Mouse (Mus musculus) lung, postnatal 0 days (tissue): ENCODE measurements around the gene Fgr. TPM values are rescaled to one million over a fixed set of nuclear protein-coding genes. Genes with fewer than 3 reads are reported as not detected.

ENCODE experiments used
- ATAC-seq: fragments of 200-750 bp; cut with Nextera tagmentation; 2 replicates; pipeline ENCODE4 v1.8.0; 2017; ENCODE audit warnings: moderate library complexity
- DNase-seq: peaks from one replicate; pipeline ENCODE4 v3.0.0-alpha.2; 2016; ENCODE audit warnings: low spot score
- H3K27ac ChIP-seq: fragments of 300-500 bp; sonication (generic); 2 replicates; pipeline ENCODE4 v1.5.1; 2014; ENCODE audit warnings: antibody characterized with exemption, mild to moderate bottlenecking, low read length, mixed read lengths
- H3K27me3 ChIP-seq: fragments of 300-500 bp; sonication (generic); replicated peaks from 2 replicates; pipeline ENCODE4 v1.6.1; 2014; ENCODE audit warnings: low read length, mixed read lengths; ENCODE audit not compliant: insufficient read depth
- H3K36me3 ChIP-seq: fragments of 300-500 bp; sonication (generic); 2 replicates; pipeline ENCODE4 v1.6.1; 2014; ENCODE audit warnings: low read length, mixed read lengths; ENCODE audit not compliant: insufficient read depth
- H3K4me1 ChIP-seq: fragments of 300-500 bp; sonication (generic); 2 replicates; pipeline ENCODE4 v1.6.1; 2014; ENCODE audit warnings: antibody characterized with exemption, low read depth, low read length, mixed read lengths; ENCODE audit not compliant: insufficient read depth
- H3K4me2 ChIP-seq: fragments of 300-500 bp; sonication (generic); replicated peaks from 2 replicates; pipeline ENCODE4 v1.6.1; 2014; ENCODE audit warnings: low read depth, mild to moderate bottlenecking, low read length, moderate library complexity, mixed read lengths
- H3K4me3 ChIP-seq: fragments of 300-500 bp; sonication (generic); 2 replicates; pipeline ENCODE4 v1.5.1; 2014; ENCODE audit warnings: low read depth, low read length
- H3K9ac ChIP-seq: fragments of 300-500 bp; sonication (generic); replicated peaks from 2 replicates; pipeline ENCODE4 v1.6.1; 2014; ENCODE audit warnings: low read depth, mild to moderate bottlenecking
- H3K9me3 ChIP-seq: fragments of 300-500 bp; sonication (generic); 2 replicates; pipeline ENCODE4 v1.6.1; 2016; ENCODE audit warnings: low read length, mixed read lengths
- CTCF ChIP-seq: IDR thresholded peaks from 2 replicates; pipeline ENCODE4 v1.5.1; 2016; ENCODE audit warnings: antibody characterized with exemption, mild to moderate bottlenecking
- EP300 ChIP-seq: IDR thresholded peaks from 2 replicates; pipeline ENCODE4 v1.6.1; 2016; ENCODE audit warnings: antibody characterized with exemption, mild to moderate bottlenecking, control low read depth
- WGBS: fragments of 180-500 bp; shearing (Covaris S2); extraction: QIAGEN DNeasy Blood & Tissue Kit; methylation state at CpG from one replicate; pipeline ENCODE4 v1.1.7; 2014; 5-methylcytosine and 5-hydroxymethylcytosine counted together
- polyA plus RNA-seq: library from polyadenylated mRNA; unstranded; fragments of >200 nt; fragmentation: Nextera tagmentation; extraction: Ambion mirVana; gene quantifications from 2 replicates; pipeline ENCODE4 v1.2.1, GENCODE M21; 2015

The Fgr gene
- polyA plus RNA-seq, 1 experiment from 2014 or later = 4.0 TPM

- Histone ChIP-seq H3K9ac (no peak overlapping the region), H3K9me3 (no peaks in the 10 kb centered on the region), H3K4me1 (no peaks in the 10 kb centered on the region), H3K4me3 (no peak overlapping the region), H3K27ac (no peak overlapping the region), H3K36me3 (no peaks in the 10 kb centered on the region), H3K27me3 (no peaks in the 10 kb centered on the region), H3K4me2 (no peak overlapping the region; the same call in 1 of the 2 replicates)
- DNase-seq (peak; percentile 53), ATAC-seq (no peak)
- 23% methylated on average over 22 of the region's 22 CpGs for WGBS
- TF ChIP-seq EP300 = no peak
- TF ChIP-seq CTCF = peak; percentile 81
Observed at GRCm38 (mm10) chr4:132939421-132940127, 34.3 kb upstream of the Fgr start.

DNA sequence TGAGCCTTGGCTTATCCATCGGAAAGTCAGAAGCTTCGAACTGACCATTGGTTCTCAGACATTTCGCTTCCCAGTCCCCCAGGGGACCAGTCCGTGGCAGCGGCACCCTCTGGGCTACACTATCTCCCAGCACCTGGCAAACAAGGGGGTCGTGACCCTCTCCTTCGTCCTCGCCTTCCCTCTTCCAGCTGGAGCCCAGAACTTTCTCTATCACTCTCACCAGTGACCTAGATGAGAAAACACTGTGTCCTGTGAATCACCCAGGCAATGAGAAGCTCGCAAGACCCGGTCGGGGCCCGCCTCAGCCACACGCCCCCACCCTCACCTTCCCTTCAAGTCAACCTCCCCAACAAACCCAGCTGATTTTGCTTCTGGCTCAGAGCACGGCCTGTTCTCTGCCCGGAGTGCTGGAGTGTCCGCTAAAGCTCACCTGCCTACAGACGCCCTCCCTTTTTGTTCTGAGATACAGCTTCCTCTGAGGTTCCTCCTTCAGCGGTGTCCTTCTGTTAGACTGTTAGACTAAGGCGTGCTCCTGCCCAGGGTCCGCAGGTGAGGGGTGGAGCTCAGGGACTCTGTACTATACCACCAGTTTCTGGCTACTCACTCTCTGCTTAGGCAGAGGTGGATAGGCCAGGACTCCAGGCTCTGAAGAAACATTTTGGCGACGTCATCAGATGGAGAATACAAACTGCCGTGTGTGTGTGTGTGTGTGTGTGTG lies 32.7 kb upstream of the Fgr start:
- H3K27me3 ChIP-seq = no peaks in the 10 kb centered on the region
- WGBS = 42% methylated on average over 23 of the region's 23 CpGs
- H3K9me3 ChIP-seq = no peaks in the 10 kb centered on the region
- H3K4me3 ChIP-seq = no peak overlapping the region
- TF ChIP-seq CTCF (no peak), EP300 (no peak)
- no peak for ATAC-seq
- H3K36me3 ChIP-seq = no peaks in the 10 kb centered on the region
- peaks cover 6% of the 10 kb centered on the region; the same call in 1 of the 2 replicates for H3K4me1 ChIP-seq
- H3K27ac ChIP-seq = no peak overlapping the region
- no peak overlapping the region for H3K4me2 ChIP-seq
- H3K9ac ChIP-seq = no peak overlapping the region
- DNase-seq = no peak

DNA sequence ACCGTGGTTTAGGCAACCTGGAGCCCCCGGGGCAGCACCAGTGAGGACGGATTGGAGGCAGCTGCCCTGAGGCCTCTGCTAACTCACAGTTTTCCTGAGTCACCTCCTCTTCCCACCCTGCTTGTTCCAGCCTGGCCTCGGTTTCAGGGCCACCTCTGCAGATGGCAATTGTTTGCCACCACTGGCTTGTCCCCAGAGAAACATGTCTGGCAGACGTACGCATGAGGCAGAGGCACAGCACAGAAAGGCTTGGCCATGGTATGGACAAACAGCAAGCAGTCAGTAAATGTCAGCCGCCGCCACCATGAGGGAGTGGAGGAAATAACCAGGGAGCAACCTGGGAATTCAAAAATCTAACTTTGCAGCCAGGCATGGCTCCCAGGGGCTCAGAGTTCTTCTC lies 30.8 kb upstream of the Fgr start:
- ATAC-seq = no peak
- H3K9me3 ChIP-seq = no peaks in the 10 kb centered on the region
- no peak overlapping the region for H3K4me2 ChIP-seq
- peaks cover 7% of the 10 kb centered on the region; the same call in 1 of the 2 replicates for H3K4me1 ChIP-seq
- WGBS = 56% methylated on average over 8 of the region's 8 CpGs
- no peak for DNase-seq
- no peaks in the 10 kb centered on the region for H3K36me3 ChIP-seq
- TF ChIP-seq CTCF (no peak), EP300 (no peak)
- H3K27me3 ChIP-seq = no peaks in the 10 kb centered on the region
- H3K4me3 ChIP-seq = no peak overlapping the region
- no peak overlapping the region for H3K27ac ChIP-seq
- H3K9ac ChIP-seq = no peak overlapping the region

- no peak for TF ChIP-seq EP300
- peak; percentile 18 for DNase-seq
Observed at GRCm38 (mm10) chr4:132944106-132944505, 29.8 kb upstream of the Fgr start.

DNA sequence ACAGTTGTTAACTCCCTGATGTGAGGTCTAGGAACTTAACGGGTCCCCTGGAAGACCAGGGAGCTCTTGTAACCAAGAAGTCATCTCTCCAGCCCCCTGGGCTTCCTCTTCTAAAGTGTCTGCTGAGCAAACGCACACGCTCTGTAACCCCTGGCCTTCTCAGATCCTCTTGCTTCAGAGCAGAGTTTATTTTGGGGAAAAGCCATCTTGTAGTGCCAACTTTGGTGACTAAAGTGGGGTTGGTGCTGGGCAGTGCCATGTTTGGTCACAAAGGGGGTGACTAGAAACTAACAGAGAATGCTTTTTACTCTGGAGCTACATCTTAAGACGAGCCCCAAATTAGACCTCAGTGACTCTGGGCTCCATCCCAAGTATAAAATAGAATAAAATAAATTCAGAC lies 29.1 kb upstream of the Fgr start:
- WGBS = 46% methylated on average over 4 of the region's 4 CpGs
- no peaks in the 10 kb centered on the region for H3K36me3 ChIP-seq
- no peak overlapping the region for H3K4me2 ChIP-seq

More at GRCm38 (mm10) chr4:132944106-132944505, 29.8 kb upstream of the Fgr start:
- Histone ChIP-seq H3K27ac (no peak overlapping the region), H3K4me1 (peaks cover 7% of the 10 kb centered on the region; the same call in 1 of the 2 replicates), H3K4me3 (no peak overlapping the region), H3K9ac (no peak overlapping the region), H3K27me3 (no peaks in the 10 kb centered on the region), H3K4me2 (no peak overlapping the region), H3K36me3 (no peaks in the 10 kb centered on the region), H3K9me3 (no peaks in the 10 kb centered on the region)
- WGBS = 50% methylated on average over 12 of the region's 12 CpGs
- no peak for ATAC-seq

DNA sequence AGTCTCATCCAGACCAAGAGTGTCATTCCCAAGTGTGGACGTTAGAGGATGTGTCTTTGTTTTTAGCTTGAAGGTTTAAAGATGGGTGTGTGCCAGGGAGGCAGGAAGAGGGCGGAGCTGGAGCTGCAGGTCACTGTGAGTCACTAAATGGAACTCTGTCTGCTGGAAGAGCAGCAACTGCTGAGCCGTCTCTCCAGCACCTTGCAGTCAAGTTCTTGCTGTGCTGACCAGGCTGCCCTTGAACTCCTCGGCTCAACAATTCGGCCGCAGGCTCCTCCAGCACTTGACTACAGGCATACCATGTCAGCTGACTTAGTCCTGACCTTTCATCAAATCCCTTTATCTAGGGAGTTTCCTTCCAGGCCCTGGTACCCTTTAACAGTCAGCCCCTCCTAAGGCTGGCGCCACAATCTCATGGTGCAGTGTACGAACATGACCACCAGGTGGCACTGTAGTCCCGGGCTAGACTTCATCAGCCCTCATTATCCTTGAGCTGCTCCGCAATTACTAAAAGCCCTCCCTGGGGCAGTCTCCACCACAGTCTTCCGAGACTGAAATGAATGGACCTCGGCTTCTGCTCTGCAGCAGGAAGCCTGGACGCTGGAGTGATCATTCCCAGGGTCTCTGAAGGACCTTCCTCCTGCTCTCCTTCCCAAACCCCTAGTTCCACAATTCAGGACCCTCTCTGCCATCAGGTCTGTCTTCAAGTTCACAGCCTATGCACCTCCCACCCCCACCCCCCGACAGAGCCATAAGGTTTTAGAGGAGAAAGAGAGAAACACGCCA lies 28.4 kb upstream of the Fgr start:
- Histone ChIP-seq H3K36me3 (no peaks in the 10 kb centered on the region), H3K9ac (0 out of 2 replicates have a peak overlapping the region, but pooled peaks have one; percentile 8), H3K27ac (peak overlapping the region; percentile 66), H3K9me3 (no peaks in the 10 kb centered on the region), H3K4me1 (peaks cover 7% of the 10 kb centered on the region; the same call in 1 of the 2 replicates), H3K27me3 (no peaks in the 10 kb centered on the region), H3K4me2 (peak overlapping the region; percentile 53), H3K4me3 (no peak overlapping the region)
- ATAC-seq (peak; percentile 80), DNase-seq (peak; percentile 88)
- TF ChIP-seq EP300 (no peak), CTCF (peak; percentile 97)
- 4% methylated on average over 15 of the region's 15 CpGs for WGBS

More for the DNA sequence above, 29.1 kb upstream of the Fgr start:
- Histone ChIP-seq H3K27me3 (no peaks in the 10 kb centered on the region), H3K9me3 (no peaks in the 10 kb centered on the region), H3K9ac (no peak overlapping the region), H3K27ac (peak overlapping the region; percentile 20; the same call in 1 of the 2 replicates), H3K4me3 (no peak overlapping the region), H3K4me1 (peaks cover 7% of the 10 kb centered on the region; the same call in 1 of the 2 replicates)
- DNase-seq (peak; percentile 62), ATAC-seq (peak; percentile 15)
- no peak for TF ChIP-seq CTCF
